Mouse (Mus musculus) erythroid progenitor cell, adult 5-6 weeks (primary cell): Measurements from ENCODE around the gene Mb. TPM values are rescaled to one million over a fixed set of nuclear protein-coding genes. Genes with fewer than 3 reads are reported as not detected.

Source experiments
- ATAC-seq: replicated peaks from 2 replicates; pipeline ENCODE4 v1.8.0; 2016; ENCODE audit warnings: moderate number of reproducible peaks, mild to moderate bottlenecking, moderate TSS enrichment, inconsistent platforms; ENCODE audit not compliant: poor library complexity, low FRiP score, severe bottlenecking
- total RNA-seq, 2 experiments: library from RNA; stranded (forward) in 1 of 2; stranded (reverse) in 1 of 2; fragments of 150-400 nt in 1 of 2; fragments of 186-747, 209-891 nt in 1 of 2; gene quantifications; 2 replicates each; pipeline versions ENCODE4 v1.2.3 to v1.2.4; 2015 to 2017; ENCODE audit warnings: low replicate concordance in 2 of 2

The Mb gene
- total RNA-seq, 2 experiments from 2014 or later: not detected

GRCm38 (mm10) chr15:77034526-77034925, 15.9 kb downstream of the Mb start:
- no peak for ATAC-seq

- no peak for ATAC-seq
Observed at GRCm38 (mm10) chr15:77031271-77031670, 19.2 kb downstream of the Mb start.

GRCm38 (mm10) chr15:77029331-77029991, 21.0 kb downstream of the Mb start:
- ATAC-seq: peak; percentile 48; the same call in 1 of the 2 replicates

- ATAC-seq: no peak
Observed at GRCm38 (mm10) chr15:77027675-77028074, 22.8 kb downstream of the Mb start.

GRCm38 (mm10) chr15:77027117-77027516, 23.4 kb downstream of the Mb start:
- no peak for ATAC-seq

GRCm38 (mm10) chr15:77025884-77026583, 24.4 kb downstream of the Mb start:
- no peak for ATAC-seq

- no peak for ATAC-seq
Observed at GRCm38 (mm10) chr15:77022401-77022957, 28.0 kb downstream of the Mb start.

- no peak for ATAC-seq
Observed at GRCm38 (mm10) chr15:77021851-77022250, 28.6 kb downstream of the Mb start.

- no peak for ATAC-seq
Observed at GRCm38 (mm10) chr15:77021056-77021455, 29.4 kb downstream of the Mb start.

- no peak for ATAC-seq
Observed at GRCm38 (mm10) chr15:77020136-77020535, 30.3 kb downstream of the Mb start.

GRCm38 (mm10) chr15:77019533-77019932, 30.9 kb downstream of the Mb start:
- ATAC-seq: no peak

- ATAC-seq: no peak
Observed at GRCm38 (mm10) chr15:77018740-77019340, 31.6 kb downstream of the Mb start.

- ATAC-seq: no peak
Observed at GRCm38 (mm10) chr15:77017897-77018296, 32.6 kb downstream of the Mb start.

- no peak for ATAC-seq
Observed at GRCm38 (mm10) chr15:77016509-77016908, 34.0 kb downstream of the Mb start.

GRCm38 (mm10) chr15:77014985-77015384, 35.5 kb downstream of the Mb start:
- ATAC-seq: no peak

- no peak for ATAC-seq
Observed at GRCm38 (mm10) chr15:77014431-77014830, 36.0 kb downstream of the Mb start.

- no peak for ATAC-seq
Observed at GRCm38 (mm10) chr15:77013753-77014241, 36.7 kb downstream of the Mb start.

GRCm38 (mm10) chr15:77008851-77009250, 41.6 kb downstream of the Mb start:
- no peak for ATAC-seq

- ATAC-seq: no peak
Observed at GRCm38 (mm10) chr15:77003868-77004215, 46.6 kb downstream of the Mb start.

GRCm38 (mm10) chr15:77003173-77003867, 47.1 kb downstream of the Mb start:
- ATAC-seq: no peak
